Mouse (Mus musculus): ENCODE results near the gene Acr. TPM values are rescaled to one million over a fixed set of nuclear protein-coding genes. Genes with fewer than 3 reads are reported as not detected.
A peak's percentile ranks its signal among the peaks of the same experiment; 100 is the strongest.

Gene Acr
- polyA plus RNA-seq, 1 experiment = 549 TPM

DNA sequence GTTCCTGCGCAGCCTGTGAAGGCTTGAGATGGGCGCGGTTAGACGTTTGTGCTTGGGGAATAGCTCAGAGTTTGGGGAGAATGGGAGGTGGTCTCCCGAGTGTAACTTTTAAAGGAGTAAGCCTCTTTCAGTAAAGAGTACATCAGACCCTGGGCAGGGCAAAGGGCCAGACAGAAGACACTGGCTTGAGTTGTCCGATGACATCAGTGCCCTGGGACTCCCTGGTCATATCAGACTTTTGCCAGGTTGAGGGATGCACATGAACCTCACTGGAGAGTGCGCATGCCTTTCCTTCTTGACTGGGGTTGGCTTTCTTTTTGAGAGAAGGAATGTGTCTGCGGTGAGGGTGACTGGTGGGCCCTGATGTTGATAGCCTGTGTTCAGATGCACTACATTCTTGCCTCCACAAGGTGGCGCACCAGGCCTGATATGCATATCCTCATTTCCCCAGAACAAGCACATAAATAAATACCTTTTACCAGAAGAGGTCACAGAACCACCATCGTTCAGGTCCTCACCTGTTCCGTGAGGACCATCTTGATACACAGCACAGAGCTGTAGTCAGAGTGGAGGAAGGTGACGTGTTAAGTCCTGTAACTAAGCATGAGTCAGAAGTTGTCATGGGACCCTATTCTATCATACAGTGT lies 54.3 kb downstream of the Acr start:
- no peaks in the 10 kb centered on the region; the same call in 1 of the 2 replicates for H3K4me1 ChIP-seq (ENCODE audit: control insufficient read depth, insufficient read depth, low read length)
- no peaks in the 10 kb centered on the region for H3K27me3 ChIP-seq (ENCODE audit: control insufficient read depth, insufficient read depth, low read length)
- no peak overlapping the region for H3K4me3 ChIP-seq (ENCODE audit: control insufficient read depth, low read depth, low read length)
- no peak overlapping the region for H3K27ac ChIP-seq (ENCODE audit: control insufficient read depth, insufficient read depth, low read depth, low read length)
- H3K36me3 ChIP-seq (ENCODE audit: control insufficient read depth, insufficient read depth, low read length) = no peaks in the 10 kb centered on the region
- TF ChIP-seq POLR2A (IDR thresholded peaks at IDR 0.05; ENCODE audit: control insufficient read depth, low read depth, low read length) (no peak), CTCF (IDR thresholded peaks at IDR 0.05; ENCODE audit: control insufficient read depth, insufficient read depth, insufficient replicate concordance, low read depth, low read length) (peak; percentile 74; the same call in 1 of the 2 replicates)

- H3K4me3 ChIP-seq (ENCODE audit: control insufficient read depth, low read depth, low read length) = no peak overlapping the region
- H3K27ac ChIP-seq (ENCODE audit: control insufficient read depth, insufficient read depth, low read depth, low read length) = no peak overlapping the region
- H3K36me3 ChIP-seq (ENCODE audit: control insufficient read depth, insufficient read depth, low read length) = no peaks in the 10 kb centered on the region
- TF ChIP-seq POLR2A (IDR thresholded peaks at IDR 0.05; ENCODE audit: control insufficient read depth, low read depth, low read length) = no peak
- no peak for TF ChIP-seq CTCF (IDR thresholded peaks at IDR 0.05; ENCODE audit: control insufficient read depth, insufficient read depth, insufficient replicate concordance, low read depth, low read length)
- no peaks in the 10 kb centered on the region for H3K27me3 ChIP-seq (ENCODE audit: control insufficient read depth, insufficient read depth, low read length)
- H3K4me1 ChIP-seq (ENCODE audit: control insufficient read depth, insufficient read depth, low read length) = no peaks in the 10 kb centered on the region; the same call in 1 of the 2 replicates
These were observed 55.0 kb downstream of the Acr start for GRCm38 (mm10) chr15:89622959-89623625.

- H3K36me3 ChIP-seq (ENCODE audit: control insufficient read depth, insufficient read depth, low read length) = no peaks in the 10 kb centered on the region
- TF ChIP-seq POLR2A (IDR thresholded peaks at IDR 0.05; ENCODE audit: control insufficient read depth, low read depth, low read length) (no peak), CTCF (IDR thresholded peaks at IDR 0.05; ENCODE audit: control insufficient read depth, insufficient read depth, insufficient replicate concordance, low read depth, low read length) (peak; percentile 37; the same call in 1 of the 2 replicates)
- no peaks in the 10 kb centered on the region for H3K27me3 ChIP-seq (ENCODE audit: control insufficient read depth, insufficient read depth, low read length)
- no peak overlapping the region for H3K27ac ChIP-seq (ENCODE audit: control insufficient read depth, insufficient read depth, low read depth, low read length)
- H3K4me1 ChIP-seq (ENCODE audit: control insufficient read depth, insufficient read depth, low read length) = no peaks in the 10 kb centered on the region; the same call in 1 of the 2 replicates
- no peak overlapping the region for H3K4me3 ChIP-seq (ENCODE audit: control insufficient read depth, low read depth, low read length)
These were observed 55.5 kb downstream of the Acr start for GRCm38 (mm10) chr15:89623626-89623959.

Other genes with a start within 250 kb of the Acr start
- not detected in 2 replicates for gene Adm2, start 245.6 kb upstream of the Acr start, polyA plus RNA-seq (2012; rRNA removed)
- 0.81 and 1.7 TPM in 2 replicates for gene Miox, start 233.9 kb upstream of the Acr start, polyA plus RNA-seq (2012; rRNA removed)
- gene Lmf2, start 212.7 kb upstream of the Acr start, polyA plus RNA-seq (2012; rRNA removed) = 43.0 and 46.6 TPM in 2 replicates
- gene Ncaph2, start 212.6 kb upstream of the Acr start, polyA plus RNA-seq (2012; rRNA removed) = 41.5 and 44.7 TPM in 2 replicates
- 31.1 and 34.1 TPM in 2 replicates for gene Sco2, start 194.5 kb upstream of the Acr start, polyA plus RNA-seq (2012; rRNA removed)
- gene Tymp, start 191.3 kb upstream of the Acr start, polyA plus RNA-seq (2012; rRNA removed) = 0.74 and 1.6 TPM in 2 replicates
- 78.4 and 86.4 TPM in 2 replicates for gene Odf3b, start 189.0 kb upstream of the Acr start, polyA plus RNA-seq (2012; rRNA removed)
- 0.19 and 0.31 TPM in 2 replicates for gene Klhdc7b, start 183.4 kb upstream of the Acr start, polyA plus RNA-seq (2012; rRNA removed)
- 218 and 247 TPM in 2 replicates for gene Syce3, start 157.8 kb upstream of the Acr start, polyA plus RNA-seq (2012; rRNA removed)
- gene Cpt1b, start 142.5 kb upstream of the Acr start, polyA plus RNA-seq (2012; rRNA removed) = 374 and 414 TPM in 2 replicates
- gene C730034F03Rik, start 138.7 kb upstream of the Acr start, polyA plus RNA-seq (2012; rRNA removed) = 6.4 and 7.6 TPM in 2 replicates
- 1.2 and 1.9 TPM in 2 replicates for gene Gm44502, start 138.6 kb upstream of the Acr start, polyA plus RNA-seq (2012; rRNA removed)
- gene Chkb, start 138.4 kb upstream of the Acr start, polyA plus RNA-seq (2012; rRNA removed) = 50.7 and 52.8 TPM in 2 replicates
- 31.9 and 34.3 TPM in 2 replicates for gene Mapk8ip2, start 114.4 kb upstream of the Acr start, polyA plus RNA-seq (2012; rRNA removed)
- gene Arsa, start 90.9 kb upstream of the Acr start, polyA plus RNA-seq (2012; rRNA removed) = 221 and 236 TPM in 2 replicates
- 1.1 and 1.8 TPM in 2 replicates for gene Shank3, start 68.7 kb upstream of the Acr start, polyA plus RNA-seq (2012; rRNA removed)
- gene Rabl2, start 23.6 kb downstream of the Acr start, polyA plus RNA-seq (2012; rRNA removed) = 91.2 and 108 TPM in 2 replicates

Data from testis, adult 2 months (tissue).